In the genomic region with DNA sequence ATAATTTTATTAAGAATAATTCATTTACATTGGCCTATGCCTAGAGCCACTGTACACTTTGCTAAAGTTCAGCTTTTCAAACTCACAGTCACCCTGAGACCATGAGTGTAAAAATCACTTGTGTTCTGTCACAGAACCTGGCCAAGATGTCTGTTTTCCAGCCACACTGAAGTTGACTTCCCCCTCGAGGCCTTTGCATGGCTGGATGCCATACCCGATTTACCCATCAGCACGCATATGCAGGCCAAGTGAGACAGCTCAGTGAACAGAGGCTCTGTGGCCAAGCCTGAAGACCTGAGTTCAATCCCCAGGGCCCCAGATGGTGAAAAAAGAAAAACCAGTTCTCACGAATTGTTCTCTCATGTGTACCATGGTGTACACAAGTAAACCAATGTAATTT, we compare ENCODE assay signal across 16 mouse cellular contexts.
"Had no signal": no experiment of that assay in that cellular context is flagged by ENCODE, and none has a peak within 500 bp of the region (broad histone marks: within the 10 kb centered on the region; RNA-seq: fewer than 3 reads in every experiment).

No protein-coding gene starts in this region.

- H3K9ac ChIP-seq: liver, postnatal 0 days; lung, embryonic 15.5 days; midbrain, embryonic 13.5 days; midbrain, embryonic 15.5 days; neural tube, embryonic 12.5 days; stomach, embryonic 15.5 days had no signal

- H3K4me1 ChIP-seq: neural tube, embryonic 12.5 days had no signal

- H3K36me3 ChIP-seq: lung, embryonic 15.5 days; midbrain, embryonic 13.5 days; midbrain, embryonic 15.5 days; neural tube, embryonic 12.5 days; stomach, embryonic 15.5 days had no signal

- H3K27ac ChIP-seq: lung, embryonic 15.5 days; macrophage; midbrain, embryonic 13.5 days; midbrain, embryonic 15.5 days; neural tube, embryonic 12.5 days; stomach, embryonic 15.5 days; stomach, postnatal 0 days had no signal

- H3K4me3 ChIP-seq: lung, embryonic 15.5 days; megakaryocyte, embryonic 14.5 days; midbrain, embryonic 13.5 days; midbrain, embryonic 15.5 days; neural tube, embryonic 12.5 days; stomach, embryonic 15.5 days had no signal

- DNase-seq: liver, postnatal 0 days; lung, adult 2 months; lung, postnatal 14 days; lung, postnatal 36 days; right cerebral cortex, postnatal 14 days; thymus, adult 2 months; thymus, postnatal 25 days; thymus, postnatal 4 days had no signal

- H3K27me3 ChIP-seq: lung, embryonic 15.5 days; midbrain, embryonic 13.5 days; midbrain, embryonic 15.5 days; neural tube, embryonic 12.5 days; stomach, embryonic 15.5 days had no signal
